Mouse (Mus musculus) megakaryocyte-erythroid progenitor cell, adult 5-6 weeks (primary cell): ENCODE results near the gene Gm28053. TPM values are rescaled to one million over a fixed set of nuclear protein-coding genes. Genes with fewer than 3 reads are reported as not detected.
"Not testable (repeated sequence)": the region's sequence is repeated elsewhere in the genome, so short reads cannot be mapped to it uniquely, and the experiment has no call there.

ENCODE experiments used
- ATAC-seq: replicated peaks from 2 replicates; pipeline ENCODE4 v1.8.0; 2016; ENCODE audit warnings: mild to moderate bottlenecking, inconsistent platforms; ENCODE audit not compliant: severe bottlenecking, poor library complexity, low FRiP score, low TSS enrichment
- total RNA-seq, 2 experiments: library from RNA; stranded (forward) in 1 of 2; stranded (reverse) in 1 of 2; fragments of 200-1000, 215-1000 nt in 1 of 2; fragments of >200 nt in 1 of 2; fragmentation: Nextera tagmentation in 1 of 2; gene quantifications; 2 replicates each; pipeline ENCODE4 v1.2.3; 2014 to 2017

Gm28053 gene
- total RNA-seq (2014; fragmentation: Nextera tagmentation) (2.9 TPM in 1 of 2 replicates, not detected in the other), total RNA-seq (2017) (96.6 TPM in 1 of 2 replicates, not detected in the other)

DNA sequence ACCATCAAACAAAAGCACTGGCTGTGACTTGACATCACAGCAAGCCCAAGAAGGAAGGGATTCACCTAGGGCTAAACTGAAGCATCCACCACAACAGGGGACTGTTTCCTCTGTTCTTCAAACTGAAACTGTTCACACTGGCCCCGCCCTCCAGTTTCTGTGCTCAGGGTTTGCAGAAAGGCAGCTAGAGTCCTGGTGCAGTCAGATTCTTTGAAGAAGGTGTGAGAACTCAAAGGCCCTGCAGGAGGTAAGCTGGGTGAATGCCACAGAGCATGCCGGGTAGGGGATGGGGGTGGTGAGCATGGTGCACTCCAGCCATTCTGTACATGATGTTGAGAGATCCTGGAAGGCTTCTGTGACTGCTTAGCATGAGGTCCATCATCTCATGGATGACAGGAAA, at the start of gene Gm28053, which contains the start of gene Gimap7:
Gene Gm28053 (plus strand): TSS at position 153 of the 400 bp plus-strand sequence.
Gene Gimap7 (plus strand): TSS at position 167 of the 400 bp plus-strand sequence.
- 0 out of 2 replicates have a peak, but pooled peaks have one; percentile 26 for ATAC-seq

DNA sequence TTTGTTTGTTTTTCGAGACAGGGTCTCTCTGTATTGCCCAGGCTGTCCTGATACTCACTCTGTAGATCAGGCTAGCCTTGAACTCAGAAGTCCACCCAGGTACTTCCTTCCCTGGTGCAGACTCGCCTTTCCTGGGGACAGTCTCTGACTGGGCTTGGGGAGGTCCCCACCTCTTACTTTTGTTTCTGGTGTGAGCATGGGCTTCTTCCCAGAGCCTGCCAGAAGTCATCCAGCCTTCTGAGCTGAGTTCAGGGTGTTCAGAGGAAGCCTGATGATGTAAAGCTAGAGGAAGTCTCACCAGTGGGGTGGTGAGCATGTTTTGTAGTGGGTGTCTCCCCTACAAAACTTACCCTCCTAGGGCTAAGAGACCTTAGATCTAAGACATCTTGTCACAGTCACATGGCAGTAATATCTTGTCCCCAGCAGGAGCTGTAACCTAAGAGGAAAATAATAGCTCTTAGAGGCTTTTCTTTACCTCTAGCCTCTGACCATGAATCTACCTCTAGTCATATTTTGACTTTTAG, 48.9 kb upstream of the Gm28053 start:
- no peak for ATAC-seq

DNA sequence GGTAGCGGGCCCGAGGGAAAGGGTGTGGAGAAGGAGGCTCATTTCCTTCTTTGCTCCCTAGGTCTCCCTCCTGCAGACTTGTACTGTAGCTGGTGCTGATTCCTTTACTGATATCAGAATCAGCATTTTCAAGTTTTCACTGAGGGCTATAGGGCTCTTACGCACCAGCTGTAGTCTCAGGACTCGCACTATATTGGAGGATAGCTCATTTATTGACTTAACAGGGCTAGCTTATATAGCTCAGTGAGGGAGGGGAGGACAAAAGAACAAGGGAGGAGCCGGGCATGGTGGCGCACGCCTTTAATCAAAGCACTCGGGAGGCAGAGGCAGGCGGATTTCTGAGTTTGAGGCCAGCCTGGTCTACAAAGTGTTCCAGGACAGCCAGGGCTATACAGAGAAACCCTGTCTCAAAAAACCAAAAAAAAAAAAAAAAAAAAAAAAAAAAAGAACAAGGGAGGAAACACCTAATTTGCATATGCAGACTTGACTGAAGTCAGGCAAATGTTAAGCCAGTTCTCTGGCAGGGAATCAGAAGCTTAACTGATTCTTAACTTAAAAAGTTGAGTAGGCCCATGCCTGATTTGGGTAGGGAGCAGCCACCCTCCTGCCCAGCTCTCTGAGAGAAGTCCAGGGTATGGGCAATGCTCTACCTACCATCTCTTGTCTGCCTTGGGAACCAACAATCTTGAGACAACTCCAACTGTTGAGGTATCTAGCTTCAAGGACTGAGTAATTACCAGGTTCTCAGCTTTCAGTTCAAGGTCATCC, 43.9 kb upstream of the Gm28053 start:
- ATAC-seq = 0 out of 2 replicates have a peak, but pooled peaks have one; percentile 12

- no peak for ATAC-seq
These were observed 42.9 kb upstream of the Gm28053 start for GRCm38 (mm10) chr6:48675400-48675930.

DNA sequence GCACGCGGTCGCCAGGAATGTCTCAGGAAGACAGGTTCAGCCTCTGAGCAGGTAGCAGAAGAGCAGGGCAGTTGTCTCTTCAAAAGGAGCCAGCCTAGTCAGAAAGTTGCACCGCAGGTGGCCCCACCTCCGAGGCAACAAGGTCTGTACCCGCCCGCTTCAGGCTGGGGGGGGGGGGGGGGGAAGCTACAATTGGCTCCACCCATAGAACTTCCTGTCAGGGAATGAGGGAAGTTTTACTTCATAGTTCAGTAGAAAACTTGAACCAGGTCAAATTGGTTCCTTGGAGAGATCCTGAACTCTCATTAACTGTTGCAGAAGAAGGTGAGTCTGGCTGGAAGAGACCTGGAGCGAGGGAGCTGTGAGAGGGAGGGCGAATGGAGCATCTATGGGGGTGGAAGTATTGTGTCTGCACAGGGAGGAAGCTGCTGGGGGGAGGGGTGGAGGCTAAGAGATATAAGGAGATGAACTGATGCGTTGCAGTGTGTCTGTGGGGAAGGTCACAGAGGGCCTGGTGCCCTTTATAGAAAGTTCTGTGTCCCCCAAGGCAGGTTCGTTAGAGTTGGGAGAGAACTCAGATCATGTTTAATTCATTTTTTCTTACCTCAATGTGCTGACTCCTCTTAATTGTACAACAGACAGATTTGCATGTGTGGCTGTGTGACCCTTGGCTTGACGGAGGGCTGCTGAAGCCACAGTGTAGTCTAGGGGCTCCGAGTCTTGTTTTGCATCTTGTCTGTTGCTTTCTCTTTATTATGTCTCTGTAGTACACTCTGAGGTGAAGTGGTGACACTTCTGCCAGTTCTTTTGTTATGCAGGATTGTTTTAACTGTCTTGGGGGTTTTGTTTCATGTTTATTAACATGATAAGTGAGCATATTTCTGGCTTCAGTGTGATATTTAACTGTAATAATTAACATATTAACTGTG, 42.2 kb upstream of the Gm28053 start, which contains the start of gene Gimap9:
Gene Gimap9 (plus strand): TSS at position 199 of the 929 bp plus-strand sequence.
- ATAC-seq = peak; percentile 89

- no peak for ATAC-seq
These were observed 41.5 kb upstream of the Gm28053 start for GRCm38 (mm10) chr6:48676860-48677415.

DNA sequence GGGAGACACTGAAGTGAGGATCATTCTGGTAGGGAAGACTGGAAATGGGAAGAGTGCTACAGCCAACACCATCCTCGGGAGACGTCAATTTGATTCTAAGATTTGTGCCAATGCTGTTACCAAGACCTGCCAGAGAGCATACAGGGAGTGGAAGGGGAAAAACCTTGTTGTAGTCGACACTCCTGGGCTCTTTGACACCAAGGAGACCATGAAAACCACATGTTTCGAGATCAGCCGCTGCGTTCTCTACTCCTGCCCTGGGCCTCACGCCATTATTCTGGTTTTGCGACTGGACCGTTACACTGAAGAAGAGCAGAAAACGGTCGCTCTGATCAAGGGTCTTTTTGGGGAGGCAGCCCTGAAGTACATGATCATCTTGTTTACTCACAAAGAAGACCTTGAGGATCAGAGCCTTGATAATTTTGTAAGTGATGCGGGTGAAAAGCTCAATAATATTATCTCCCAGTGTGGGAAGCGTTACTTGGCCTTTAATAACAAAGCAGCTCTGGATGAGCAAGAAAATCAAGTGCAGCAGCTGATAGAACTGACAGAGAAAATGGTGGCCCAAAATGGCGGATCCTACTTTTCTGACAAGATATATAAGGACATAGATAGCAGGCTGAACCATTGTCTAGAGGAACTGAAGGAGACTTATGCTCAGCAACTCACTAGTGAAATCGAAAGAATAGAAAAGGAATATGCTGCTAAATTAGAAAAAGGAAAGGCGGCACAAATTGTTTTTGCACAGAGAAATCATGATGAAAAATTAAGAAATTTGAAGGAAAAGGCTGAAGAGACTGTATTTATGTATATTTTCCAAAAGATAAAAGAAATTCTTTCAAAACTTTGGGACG, 40.7 kb upstream of the Gm28053 start:
- no peak for ATAC-seq

GRCm38 (mm10) chr6:48678391-48678790, 40.0 kb upstream of the Gm28053 start:
- no peak for ATAC-seq

- no peak for ATAC-seq
These were observed 38.7 kb upstream of the Gm28053 start for GRCm38 (mm10) chr6:48679701-48680100.

DNA sequence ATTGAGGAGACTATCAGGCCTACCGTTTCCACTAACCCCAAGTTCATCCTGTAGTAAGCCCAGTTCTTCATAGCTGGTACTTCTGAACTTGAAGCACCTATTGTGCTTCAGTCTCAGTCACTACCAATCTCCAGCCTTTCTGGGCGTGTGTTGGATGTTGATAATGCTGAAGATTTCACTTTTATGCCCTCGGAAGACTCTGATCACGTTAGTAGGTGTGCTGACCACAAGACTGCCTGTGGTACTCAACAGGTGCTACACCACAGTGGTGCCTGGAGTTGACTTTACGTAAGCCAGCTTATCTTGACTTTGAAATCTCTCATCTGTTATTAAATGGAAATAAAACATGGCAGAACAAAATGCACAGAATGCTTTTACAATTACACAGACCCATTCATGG, 38.0 kb upstream of the Gm28053 start:
- ATAC-seq = no peak

GRCm38 (mm10) chr6:48681472-48682090, 36.8 kb upstream of the Gm28053 start:
- no peak for ATAC-seq

DNA sequence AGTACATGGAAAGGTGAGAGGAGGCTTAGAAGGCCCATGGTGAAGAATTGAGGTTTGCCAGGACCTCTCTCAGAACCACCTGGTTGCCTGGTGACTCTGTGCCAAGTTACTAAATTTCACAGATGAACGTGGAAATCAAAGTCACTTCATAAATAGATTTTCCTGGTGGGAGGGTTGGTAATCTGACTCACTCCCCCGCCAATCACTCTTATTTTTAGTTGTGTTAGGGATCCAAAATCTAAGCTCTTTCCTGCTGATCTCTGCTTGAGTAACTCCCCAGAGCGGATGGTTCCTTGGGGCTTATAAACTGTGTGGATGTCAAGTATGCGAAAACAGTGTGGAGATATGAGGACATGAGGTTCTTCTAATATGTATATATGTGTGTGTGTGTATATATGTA, 36.1 kb upstream of the Gm28053 start:
- ATAC-seq = no peak

DNA sequence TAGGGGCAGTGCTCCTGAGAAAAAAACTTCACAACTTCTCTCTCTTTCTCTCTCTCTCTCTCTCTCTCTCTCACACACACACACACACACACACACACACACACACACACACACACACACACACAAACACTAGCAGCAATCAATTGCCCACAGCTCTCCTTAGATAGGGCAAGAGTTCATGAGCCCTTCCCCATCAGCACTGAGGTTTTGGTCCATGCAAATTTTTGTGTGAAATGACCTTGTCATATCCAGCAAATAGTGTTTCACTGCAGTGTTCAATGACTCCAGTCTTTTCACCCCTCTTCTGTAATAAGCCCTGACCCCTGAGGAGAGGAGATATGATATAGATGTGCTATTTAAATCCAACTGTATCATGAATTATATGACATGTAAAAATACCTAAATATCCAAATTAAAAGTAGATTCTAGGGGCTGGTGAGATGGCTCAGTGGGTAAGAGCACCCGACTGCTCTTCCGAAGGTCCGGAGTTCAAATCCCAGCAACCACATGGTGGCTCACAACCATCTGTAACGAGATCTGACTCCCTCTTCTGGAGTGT, 35.1 kb upstream of the Gm28053 start:
- ATAC-seq = not testable (repeated sequence)

GRCm38 (mm10) chr6:48684319-48684718, 34.1 kb upstream of the Gm28053 start, which contains the start of gene Gimap4:
Gene Gimap4, plus strand, starts transcription at chr6:48684549.
- ATAC-seq = no peak

DNA sequence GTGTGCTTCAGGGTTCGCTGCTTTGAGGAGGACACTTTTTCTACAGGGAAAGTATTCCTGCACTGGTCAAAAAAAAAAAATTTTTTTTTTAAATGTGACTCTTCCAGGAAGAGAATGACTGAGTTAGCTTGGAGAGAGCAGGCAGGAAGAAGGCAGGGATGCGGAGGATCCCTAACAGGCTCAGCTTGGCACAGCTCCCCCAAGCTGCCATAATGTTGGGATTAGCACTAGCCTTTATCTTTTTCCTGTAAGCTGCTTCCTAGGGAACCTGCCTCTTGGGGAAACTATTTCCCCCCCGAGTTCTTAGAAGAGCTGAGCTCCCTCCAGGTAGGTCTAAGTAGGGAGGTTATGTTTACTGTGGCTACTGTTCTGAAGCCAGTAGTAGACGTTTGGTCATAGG, 33.6 kb upstream of the Gm28053 start:
- no peak for ATAC-seq

GRCm38 (mm10) chr6:48685251-48685650, 33.2 kb upstream of the Gm28053 start:
- ATAC-seq = no peak
